Mouse (Mus musculus) CH12.LX (cell line): ENCODE measurements around the gene Znrf4. TPM values are rescaled to one million over a fixed set of nuclear protein-coding genes. Genes with fewer than 3 reads are reported as not detected.

ENCODE experiments used
- DNase-seq: peaks from one replicate; pipeline ENCODE4 v3.0.0-alpha.2; 2013; ENCODE audit errors: extremely low read depth
- H3K27ac ChIP-seq: 2 replicates; pipeline ENCODE4 v1.5.1; 2012; ENCODE audit warnings: low read depth, mild to moderate bottlenecking, control low read depth, moderate library complexity; ENCODE audit not compliant: insufficient read depth
- H3K27me3 ChIP-seq: replicated peaks from 2 replicates; pipeline ENCODE3; 2012; ENCODE audit warnings: inconsistent platforms
- H3K36me3 ChIP-seq, 2 experiments: replicated peaks in 1 of 2; 2 replicates each; pipeline versions ENCODE3 to v1.6.1; 2012; ENCODE audit warnings: inconsistent platforms in 1 of 2, low read length in 1 of 2, mild to moderate bottlenecking in 1 of 2, mixed read lengths in 1 of 2, moderate library complexity in 1 of 2; ENCODE audit not compliant: control insufficient read depth in 1 of 2, insufficient read depth in 1 of 2
- H3K4me1 ChIP-seq, 2 experiments: 2 replicates each; pipeline ENCODE4 v1.6.1; 2012; ENCODE audit warnings: inconsistent platforms in 1 of 2, moderate library complexity in 1 of 2; ENCODE audit not compliant: insufficient read depth in 2 of 2, control insufficient read depth in 1 of 2
- H3K4me2 ChIP-seq: 2 replicates; pipeline ENCODE4 v1.6.1; 2012; ENCODE audit warnings: low read depth, mild to moderate bottlenecking, control low read depth; ENCODE audit not compliant: poor library complexity, insufficient read depth, severe bottlenecking
- H3K4me3 ChIP-seq, 3 experiments: fragments of 150-350 bp in 1 of 3; sonication (generic) in 1 of 3; replicated peaks in 1 of 3; 2 replicates each; pipeline versions ENCODE3 to v1.5.1; 2011 to 2012; ENCODE audit warnings: low read depth in 2 of 3, low read length in 2 of 3, mild to moderate bottlenecking in 2 of 3, moderate library complexity in 2 of 3, control low read depth in 1 of 3, improper control_type of control experiment in 1 of 3, inconsistent platforms in 1 of 3, mixed read lengths in 1 of 3; ENCODE audit not compliant: poor library complexity in 1 of 3
- H3K79me2 ChIP-seq: replicated peaks from 2 replicates; pipeline ENCODE4 v1.6.1; 2012; ENCODE audit warnings: mild to moderate bottlenecking, moderate library complexity; ENCODE audit not compliant: control insufficient read depth, poor library complexity, insufficient read depth, severe bottlenecking; ENCODE audit errors: extremely low read depth
- H3K9ac ChIP-seq: 2 replicates; pipeline ENCODE4 v1.6.1; 2012; ENCODE audit warnings: low read depth, mild to moderate bottlenecking, control low read depth, moderate library complexity; ENCODE audit not compliant: insufficient read depth
- H3K9me3 ChIP-seq: replicated peaks from 2 replicates; pipeline ENCODE3; 2012; ENCODE audit warnings: low read length, inconsistent platforms, mixed read lengths
- BHLHE40 ChIP-seq: IDR thresholded peaks from 2 replicates; pipeline ENCODE4 v1.6.1; 2011; ENCODE audit warnings: mild to moderate bottlenecking, low read depth, low read length, improper control_type of control experiment
- CHD1 ChIP-seq: IDR thresholded peaks from 2 replicates; pipeline ENCODE4 v1.6.1; 2012; ENCODE audit warnings: low read depth, low read length, improper control_type of control experiment, inconsistent platforms
- CHD2 ChIP-seq: IDR thresholded peaks from 2 replicates; pipeline ENCODE4 v1.6.1; 2011; ENCODE audit warnings: low read length, improper control_type of control experiment
- CTCF ChIP-seq, 2 experiments: IDR thresholded peaks in 1 of 2; conservative IDR thresholded peaks in 1 of 2; 2 replicates each; pipeline ENCODE4 v1.5.1; 2011 to 2012; ENCODE audit warnings: low read depth in 2 of 2, low read length in 2 of 2, improper control_type of control experiment in 1 of 2, inconsistent platforms in 1 of 2, mild to moderate bottlenecking in 1 of 2, moderate library complexity in 1 of 2
- ETS1 ChIP-seq: conservative IDR thresholded peaks from 2 replicates; pipeline ENCODE4 v1.6.1; 2012; ENCODE audit warnings: low read depth, mild to moderate bottlenecking, inconsistent platforms, low read length, improper control_type of control experiment, moderate library complexity
- GABPA ChIP-seq: IDR thresholded peaks from 2 replicates; pipeline ENCODE4 v1.6.1; 2012; ENCODE audit warnings: low read depth, low read length, improper control_type of control experiment, inconsistent platforms; ENCODE audit not compliant: insufficient replicate concordance
- IRF4 ChIP-seq: IDR thresholded peaks from 2 replicates; pipeline ENCODE4 v1.6.1; 2014; ENCODE audit warnings: low read depth, mild to moderate bottlenecking, inconsistent platforms, low read length, improper control_type of control experiment
- JUN ChIP-seq: IDR thresholded peaks from 2 replicates; pipeline ENCODE4 v1.6.1; 2011; ENCODE audit warnings: low read depth, mild to moderate bottlenecking, low read length, improper control_type of control experiment, moderate library complexity; ENCODE audit not compliant: insufficient read depth
- KAT2A ChIP-seq: IDR thresholded peaks from 2 replicates; pipeline ENCODE4 v1.6.1; 2012; ENCODE audit warnings: low read length, improper control_type of control experiment, inconsistent platforms; ENCODE audit not compliant: insufficient replicate concordance
- MAFK ChIP-seq: IDR thresholded peaks from 2 replicates; pipeline ENCODE4 v1.6.1; 2011; ENCODE audit warnings: low read length, improper control_type of control experiment; ENCODE audit not compliant: insufficient replicate concordance
- MAX ChIP-seq: IDR thresholded peaks from 2 replicates; pipeline ENCODE4 v1.6.1; 2011; ENCODE audit warnings: low read length, improper control_type of control experiment
- MEF2A ChIP-seq: IDR thresholded peaks from 2 replicates; pipeline ENCODE4 v1.6.1; 2014; ENCODE audit warnings: low read depth, mild to moderate bottlenecking, inconsistent platforms, low read length, improper control_type of control experiment, borderline replicate concordance
- MYC ChIP-seq: IDR thresholded peaks from 2 replicates; pipeline ENCODE4 v1.6.1; 2011; ENCODE audit warnings: low read depth, mild to moderate bottlenecking, improper control_type of control experiment, low read length
- PAX5 ChIP-seq: IDR thresholded peaks from 2 replicates; pipeline ENCODE4 v1.6.1; 2012; ENCODE audit warnings: low read length, inconsistent platforms, mixed read lengths
- POLR2A ChIP-seq: IDR thresholded peaks from 2 replicates; pipeline ENCODE4 v1.6.1; 2011; ENCODE audit warnings: low read depth, mild to moderate bottlenecking, improper control_type of control experiment, low read length
- POLR2AphosphoS2 ChIP-seq: IDR thresholded peaks from 2 replicates; pipeline ENCODE4 v1.6.1; 2011; ENCODE audit warnings: low read depth, low read length, improper control_type of control experiment
- RCOR1 ChIP-seq: conservative IDR thresholded peaks from 2 replicates; pipeline ENCODE4 v1.6.1; 2012; ENCODE audit warnings: low read depth, mild to moderate bottlenecking, inconsistent platforms, low read length, improper control_type of control experiment
- SMC3 ChIP-seq: IDR thresholded peaks from 2 replicates; pipeline ENCODE4 v1.6.1; 2011; ENCODE audit warnings: low read depth, low read length, improper control_type of control experiment
- TBP ChIP-seq: conservative IDR thresholded peaks from 2 replicates; pipeline ENCODE4 v1.6.1; 2011; ENCODE audit warnings: low read depth, low read length, improper control_type of control experiment
- TCF12 ChIP-seq: IDR thresholded peaks from 2 replicates; pipeline ENCODE4 v1.6.1; 2014; ENCODE audit warnings: low read depth, mild to moderate bottlenecking, inconsistent platforms, low read length, improper control_type of control experiment
- UBTF ChIP-seq: IDR thresholded peaks from 2 replicates; pipeline ENCODE4 v1.6.1; 2012; ENCODE audit warnings: low read depth, mild to moderate bottlenecking, inconsistent platforms, low read length, improper control_type of control experiment, moderate library complexity
- ZKSCAN1 ChIP-seq: IDR thresholded peaks from 2 replicates; pipeline ENCODE4 v1.6.1; 2012; ENCODE audit warnings: low read depth, inconsistent platforms, low read length, improper control_type of control experiment, borderline replicate concordance
- ZMIZ1 ChIP-seq: IDR thresholded peaks from 2 replicates; pipeline ENCODE4 v1.6.1; 2012; ENCODE audit warnings: low read depth, mild to moderate bottlenecking, inconsistent platforms, low read length, improper control_type of control experiment
- dilution Hi-C: fragments of 300-500 bp; cut with MboI; formaldehyde crosslinking; loops from 2 replicates; pipeline ENCODE4 v1.14.3; 2020; ENCODE audit warnings: low sequenced_read_pairs; ENCODE audit not compliant: extremely low pct_unique_long_range_greater_than_20kb, extremely low pct_ligation_motif_present
- in situ Hi-C: fragments of 300-500 bp; cut with MboI; formaldehyde crosslinking; loops from 3 replicates; pipeline ENCODE4 v1.14.3; 2019; ENCODE audit warnings: low sequenced_read_pairs, low pct_ligation_motif_present, low pct_unique_long_range_greater_than_20kb, mixed read lengths
- polyA plus RNA-seq: library from polyadenylated mRNA; unstranded; fragments of >175 nt; gene quantifications from 2 replicates; pipeline ENCODE4 v1.2.1, GENCODE M21; 2012; ENCODE audit warnings: low read depth; ENCODE audit not compliant: insufficient read length
- total RNA-seq, 2 experiments: library from RNA; depleted of rRNA; stranded (reverse); fragments of 300-350 nt in 1 of 2; fragments of >200 nt in 1 of 2; gene quantifications; 2 replicates each; pipeline ENCODE4 v1.2.3; 2012 to 2014

Znrf4 gene
- total and polyA plus RNA-seq, 3 experiments = not detected

DNA sequence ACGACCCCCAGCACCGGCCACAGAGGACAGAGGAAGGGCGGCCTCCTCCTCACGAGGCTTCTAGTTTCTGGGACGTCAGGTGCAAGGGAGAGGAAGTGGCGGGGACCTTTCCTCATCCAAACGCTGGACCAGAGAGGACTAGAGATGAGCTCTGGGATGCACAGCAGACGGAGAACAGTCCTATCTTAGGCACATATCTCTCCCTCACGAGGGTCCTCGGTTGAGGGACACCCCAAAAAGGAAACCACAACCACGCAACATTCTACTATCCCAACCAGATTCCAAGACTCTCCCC is 38.7 kb downstream of the Znrf4 start:
- Histone ChIP-seq H3K4me1 (peaks cover 10 to 30% of the 10 kb centered on the region in 2 experiments), H3K36me3 (peaks cover 0 to 24% of the 10 kb centered on the region in 2 experiments), H3K4me2 (no peak overlapping the region), H3K9me3 (peaks cover 29% of the 10 kb centered on the region), H3K79me2 (peaks cover 4% of the 10 kb centered on the region; the same call in 1 of the 2 replicates), H3K27me3 (peaks cover 8% of the 10 kb centered on the region), H3K9ac (no peak overlapping the region), H3K4me3 (no peak overlapping the region), H3K27ac (no peak overlapping the region)
- DNase-seq = no peak
- dilution Hi-C loops (no loop called here), in situ Hi-C loops (no loop called here)
- TF ChIP-seq ZKSCAN1 (no peak), KAT2A (no peak), MAFK (no peak), ZMIZ1 (no peak), TBP (no peak), JUN (no peak), TCF12 (no peak), IRF4 (no peak), MYC (no peak), POLR2AphosphoS2 (no peak), MEF2A (no peak), CTCF (conservative IDR thresholded peaks at IDR 0.05 in 1 of 2, IDR thresholded peaks at IDR 0.05 in 1 of 2; ENCODE audit: low read depth in 2 of 2, low read length in 2 of 2) (no peak), ETS1 (no peak), PAX5 (no peak), GABPA (no peak), POLR2A (no peak), SMC3 (no peak), CHD1 (no peak), UBTF (no peak)

DNA sequence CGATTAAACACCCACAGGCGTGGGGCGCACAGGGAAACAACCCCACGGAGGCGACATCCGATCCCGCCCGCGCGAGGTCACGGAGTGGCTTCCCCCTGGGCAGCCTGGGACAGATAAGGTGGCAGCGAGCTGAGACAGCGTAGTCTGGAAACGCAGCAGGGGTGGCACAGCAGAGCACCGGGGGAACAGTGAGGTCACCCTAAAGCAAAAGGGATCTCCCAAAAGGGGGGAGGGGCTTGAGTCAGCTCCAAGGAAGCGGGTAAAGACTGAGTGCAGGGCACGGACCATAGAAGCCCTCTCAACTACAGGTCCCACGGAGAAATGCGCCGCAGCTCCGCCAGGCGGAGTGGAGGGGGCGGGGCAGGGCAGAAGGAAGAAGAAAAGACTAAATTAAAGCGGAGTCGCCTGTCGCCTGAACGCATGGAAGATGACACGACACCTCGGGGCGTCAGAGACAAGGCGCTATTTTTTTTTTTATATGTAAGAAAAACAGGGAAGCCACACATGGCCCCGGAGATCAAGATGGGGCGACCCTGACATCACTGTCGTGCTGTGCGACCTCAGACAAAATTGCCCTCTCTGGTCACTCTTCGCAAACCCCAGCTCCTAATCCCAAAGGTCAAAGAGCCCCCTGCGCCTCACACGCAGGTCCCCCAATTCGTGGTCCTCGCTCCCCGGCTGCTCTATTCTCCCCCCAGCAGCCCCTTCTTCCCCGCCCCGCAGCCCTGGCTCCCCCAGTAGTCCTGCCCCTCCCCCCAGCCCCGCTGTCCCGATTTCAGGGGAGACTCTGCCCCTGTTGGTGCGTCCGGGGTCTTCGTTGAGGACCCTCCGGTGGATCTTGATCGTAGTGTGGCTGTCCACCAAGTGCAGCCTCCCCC is 39.3 kb downstream of the Znrf4 start:
- no peak overlapping the region for H3K27ac ChIP-seq
- dilution Hi-C loops (no loop called here), in situ Hi-C loops (no loop called here)
- H3K79me2 ChIP-seq = peaks cover 4% of the 10 kb centered on the region; the same call in 1 of the 2 replicates
- peaks cover 0 to 29% of the 10 kb centered on the region in 2 experiments for H3K36me3 ChIP-seq
- no peak overlapping the region for H3K9ac ChIP-seq
- peaks cover 33% of the 10 kb centered on the region for H3K9me3 ChIP-seq
- H3K4me2 ChIP-seq = no peak overlapping the region
- peaks cover 8% of the 10 kb centered on the region for H3K27me3 ChIP-seq
- H3K4me3 ChIP-seq = no peak overlapping the region
- TF ChIP-seq MAFK = no peak
- TF ChIP-seq BHLHE40 = no peak
- TF ChIP-seq ZKSCAN1 = no peak
- TF ChIP-seq MEF2A = no peak
- TF ChIP-seq POLR2A = no peak
- TF ChIP-seq CTCF (conservative IDR thresholded peaks at IDR 0.05 in 1 of 2, IDR thresholded peaks at IDR 0.05 in 1 of 2; ENCODE audit: low read depth in 2 of 2, low read length in 2 of 2) = no peak
- TF ChIP-seq RCOR1 = no peak
- no peak for TF ChIP-seq GABPA
- no peak for TF ChIP-seq ETS1
- no peak for TF ChIP-seq MAX
- no peak for TF ChIP-seq CHD2
- H3K4me1 ChIP-seq = peaks cover 6 to 24% of the 10 kb centered on the region in 2 experiments
- no peak for DNase-seq
